Mouse (Mus musculus): ENCODE results near the gene Ramp1. TPM values are rescaled to one million over a fixed set of nuclear protein-coding genes. Genes with fewer than 3 reads are reported as not detected.
A peak's percentile ranks its signal among the peaks of the same experiment; 100 is the strongest.

Ramp1 gene
- total and polyA plus RNA-seq, 3 experiments = 4.5 to 20.2 (median 5.8) TPM

DNA sequence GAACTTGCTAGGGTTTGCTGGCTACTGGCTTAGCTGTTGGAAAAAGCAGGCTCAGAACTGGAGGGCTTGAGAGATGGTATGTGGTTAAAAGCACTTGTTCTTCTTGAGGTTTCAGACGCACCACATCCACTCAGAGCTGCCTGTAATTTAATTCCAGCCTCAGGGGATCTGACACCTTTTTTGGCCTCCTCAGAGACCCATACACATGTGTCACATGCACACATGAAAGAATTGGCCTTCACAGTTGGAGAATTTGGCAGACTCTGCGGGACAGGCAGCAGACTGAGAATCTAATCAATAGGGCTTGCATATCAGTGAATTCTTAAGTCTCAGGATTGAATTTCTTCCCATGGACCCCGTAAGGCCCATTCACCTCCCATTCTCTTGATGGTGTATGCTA lies 21.5 kb downstream of the Ramp1 start:
- Histone ChIP-seq H3K27me3 (ENCODE audit: control insufficient read depth, insufficient read depth, low read length) (no peaks in the 10 kb centered on the region), H3K4me1 (ENCODE audit: control insufficient read depth, insufficient read depth, low read length) (no peaks in the 10 kb centered on the region), H3K79me2 (replicated peaks; ENCODE audit: control insufficient read depth, insufficient read depth, low read length) (no peaks in the 10 kb centered on the region), H3K27ac (no peak overlapping the region), H3K9ac (ENCODE audit: low read depth, low read length) (no peak overlapping the region), H3K36me3 (ENCODE audit: control insufficient read depth, insufficient read depth, low read length) (no peaks in the 10 kb centered on the region), H3K4me3 (no peak overlapping the region)
- 50% methylated on average over 3 of the region's 3 CpGs for WGBS
- TF ChIP-seq EP300 (IDR thresholded peaks at IDR 0.05; ENCODE audit: insufficient read depth, low read depth, low read length) = no peak
- TF ChIP-seq POLR2A (IDR thresholded peaks at IDR 0.05; ENCODE audit: insufficient read depth, low read depth, low read length) = no peak
- TF ChIP-seq CTCF (IDR thresholded peaks at IDR 0.05) = no peak
- DNase-seq = no peak
- intact Hi-C loops (cut with DNase I) = no loop called here

DNA sequence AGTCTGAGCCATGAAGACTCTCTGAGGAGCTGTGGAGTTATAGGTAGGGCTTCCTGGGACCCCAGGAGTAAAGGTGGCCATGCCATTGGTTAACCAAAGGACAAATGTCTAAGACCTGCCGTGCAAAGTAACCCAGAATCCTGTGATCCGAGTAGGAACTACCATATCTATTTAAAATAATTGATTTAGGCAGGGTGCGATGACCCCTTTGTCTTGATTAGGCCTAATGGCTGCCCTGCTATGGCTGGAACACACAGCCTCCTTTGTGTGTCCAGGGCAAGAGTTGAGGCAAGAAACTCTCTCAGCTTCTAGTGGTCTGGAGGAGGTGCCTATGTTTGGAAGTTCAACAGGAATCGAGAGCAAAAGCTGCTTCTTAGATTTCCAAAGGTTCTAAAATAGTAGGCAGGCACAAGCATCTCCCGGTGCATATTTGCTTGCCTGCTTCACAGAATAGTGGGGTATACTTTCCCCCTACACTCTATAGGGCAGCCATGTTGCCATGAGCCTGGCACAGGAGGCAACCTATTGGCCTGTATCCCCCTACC lies 24.7 kb downstream of the Ramp1 start:
- intact Hi-C loops (cut with DNase I) = no loop called here
- Histone ChIP-seq H3K9ac (ENCODE audit: low read depth, low read length) (no peak overlapping the region), H3K4me3 (no peak overlapping the region), H3K4me1 (ENCODE audit: control insufficient read depth, insufficient read depth, low read length) (peaks cover 10% of the 10 kb centered on the region), H3K36me3 (ENCODE audit: control insufficient read depth, insufficient read depth, low read length) (no peaks in the 10 kb centered on the region), H3K27me3 (ENCODE audit: control insufficient read depth, insufficient read depth, low read length) (no peaks in the 10 kb centered on the region), H3K27ac (no peak overlapping the region), H3K79me2 (replicated peaks; ENCODE audit: control insufficient read depth, insufficient read depth, low read length) (no peaks in the 10 kb centered on the region)
- DNase-seq = no peak
- no peak for TF ChIP-seq CTCF (IDR thresholded peaks at IDR 0.05)
- no peak for TF ChIP-seq EP300 (IDR thresholded peaks at IDR 0.05; ENCODE audit: insufficient read depth, low read depth, low read length)
- no peak for TF ChIP-seq POLR2A (IDR thresholded peaks at IDR 0.05; ENCODE audit: insufficient read depth, low read depth, low read length)
- WGBS = 85% methylated on average over 5 of the region's 5 CpGs

DNA sequence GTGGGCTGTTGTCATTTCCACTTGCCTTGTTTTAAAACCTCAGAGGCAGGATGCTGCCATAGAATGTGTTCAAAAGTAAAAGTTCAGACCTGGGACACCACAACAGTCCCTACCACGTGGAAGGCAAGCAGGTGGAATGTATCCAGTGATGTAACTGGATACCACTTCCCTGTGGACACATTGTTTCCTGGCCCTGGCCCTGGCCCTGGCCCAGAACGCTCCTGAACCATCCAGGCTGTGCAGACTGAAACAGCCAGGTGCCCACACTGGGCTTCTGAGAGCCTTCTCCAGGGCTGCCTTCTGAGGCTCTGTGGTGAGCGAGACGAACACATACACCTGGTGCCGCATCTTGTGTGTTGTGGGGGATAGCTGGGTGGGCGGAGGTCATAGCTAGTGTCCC lies 26.0 kb downstream of the Ramp1 start:
- intact Hi-C loops (cut with DNase I) = no loop called here

DNA sequence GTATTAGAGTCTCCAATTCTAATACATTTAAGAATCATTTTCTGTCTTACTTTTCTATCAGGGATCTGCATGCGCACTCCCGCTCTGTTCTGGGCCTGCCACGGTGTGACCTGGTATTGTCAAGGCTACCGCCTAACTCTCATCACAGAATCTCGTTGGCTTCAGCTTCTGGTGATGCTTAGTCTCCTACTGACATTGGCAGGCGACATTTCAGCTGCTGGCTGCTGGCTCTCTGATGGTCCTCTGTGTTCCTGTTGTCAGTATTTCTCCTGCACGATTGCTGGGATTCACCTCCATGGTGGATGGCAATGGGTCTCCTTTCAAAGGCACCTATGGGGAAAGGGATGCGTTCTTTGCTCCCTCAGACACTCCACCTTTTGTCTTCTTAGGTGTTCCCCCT lies 26.7 kb downstream of the Ramp1 start:
- intact Hi-C loops (cut with DNase I) = no loop called here
- WGBS = 71% methylated on average over 8 of the region's 8 CpGs
- Histone ChIP-seq H3K4me3 (no peak overlapping the region), H3K4me1 (ENCODE audit: control insufficient read depth, insufficient read depth, low read length) (peaks cover 19% of the 10 kb centered on the region), H3K27ac (no peak overlapping the region), H3K27me3 (ENCODE audit: control insufficient read depth, insufficient read depth, low read length) (no peaks in the 10 kb centered on the region), H3K36me3 (ENCODE audit: control insufficient read depth, insufficient read depth, low read length) (no peaks in the 10 kb centered on the region), H3K79me2 (replicated peaks; ENCODE audit: control insufficient read depth, insufficient read depth, low read length) (no peaks in the 10 kb centered on the region), H3K9ac (ENCODE audit: low read depth, low read length) (no peak overlapping the region)
- TF ChIP-seq CTCF (IDR thresholded peaks at IDR 0.05) (no peak), POLR2A (IDR thresholded peaks at IDR 0.05; ENCODE audit: insufficient read depth, low read depth, low read length) (no peak), EP300 (IDR thresholded peaks at IDR 0.05; ENCODE audit: insufficient read depth, low read depth, low read length) (no peak)
- no peak for DNase-seq

More for the DNA sequence above, 26.0 kb downstream of the Ramp1 start:
- TF ChIP-seq POLR2A (IDR thresholded peaks at IDR 0.05; ENCODE audit: insufficient read depth, low read depth, low read length) (no peak), CTCF (IDR thresholded peaks at IDR 0.05) (no peak), EP300 (IDR thresholded peaks at IDR 0.05; ENCODE audit: insufficient read depth, low read depth, low read length) (no peak)
- Histone ChIP-seq H3K36me3 (ENCODE audit: control insufficient read depth, insufficient read depth, low read length) (no peaks in the 10 kb centered on the region), H3K9ac (ENCODE audit: low read depth, low read length) (no peak overlapping the region), H3K27me3 (ENCODE audit: control insufficient read depth, insufficient read depth, low read length) (no peaks in the 10 kb centered on the region), H3K4me1 (ENCODE audit: control insufficient read depth, insufficient read depth, low read length) (peaks cover 13% of the 10 kb centered on the region), H3K27ac (no peak overlapping the region), H3K4me3 (no peak overlapping the region), H3K79me2 (replicated peaks; ENCODE audit: control insufficient read depth, insufficient read depth, low read length) (no peaks in the 10 kb centered on the region)
- DNase-seq = no peak
- WGBS = 75% methylated on average over 6 of the region's 6 CpGs

DNA sequence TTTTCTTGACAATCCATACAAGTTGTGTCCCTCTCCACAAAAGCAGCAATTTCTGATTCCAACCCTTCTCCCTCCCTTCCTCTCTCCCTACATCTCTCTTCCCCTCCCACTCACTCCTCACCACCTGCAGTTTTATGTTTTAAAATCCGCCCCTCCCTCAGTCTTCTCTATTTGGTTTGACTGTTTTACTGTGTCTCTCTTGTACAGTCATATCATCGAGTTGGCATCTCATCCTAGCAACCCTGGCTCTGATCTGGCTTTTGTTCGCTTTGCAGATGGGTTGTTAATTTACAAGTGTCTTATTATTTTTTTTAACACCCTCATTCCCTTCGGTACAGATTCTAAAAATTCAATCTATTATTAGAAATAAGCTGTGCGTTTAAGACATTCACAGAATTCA lies 27.3 kb downstream of the Ramp1 start:
- intact Hi-C loops (cut with DNase I) = no loop called here
- no peak overlapping the region for H3K4me3 ChIP-seq
- DNase-seq = no peak
- H3K27ac ChIP-seq = no peak overlapping the region
- H3K36me3 ChIP-seq (ENCODE audit: control insufficient read depth, insufficient read depth, low read length) = no peaks in the 10 kb centered on the region
- H3K9ac ChIP-seq (ENCODE audit: low read depth, low read length) = no peak overlapping the region
- H3K4me1 ChIP-seq (ENCODE audit: control insufficient read depth, insufficient read depth, low read length) = peaks cover 23% of the 10 kb centered on the region
- no peaks in the 10 kb centered on the region for H3K27me3 ChIP-seq (ENCODE audit: control insufficient read depth, insufficient read depth, low read length)
- H3K79me2 ChIP-seq (replicated peaks; ENCODE audit: control insufficient read depth, insufficient read depth, low read length) = no peaks in the 10 kb centered on the region
- no peak for TF ChIP-seq POLR2A (IDR thresholded peaks at IDR 0.05; ENCODE audit: insufficient read depth, low read depth, low read length)
- no peak for TF ChIP-seq CTCF (IDR thresholded peaks at IDR 0.05)
- no peak for TF ChIP-seq EP300 (IDR thresholded peaks at IDR 0.05; ENCODE audit: insufficient read depth, low read depth, low read length)
- 52% methylated on average over 5 of the region's 5 CpGs for WGBS

DNA sequence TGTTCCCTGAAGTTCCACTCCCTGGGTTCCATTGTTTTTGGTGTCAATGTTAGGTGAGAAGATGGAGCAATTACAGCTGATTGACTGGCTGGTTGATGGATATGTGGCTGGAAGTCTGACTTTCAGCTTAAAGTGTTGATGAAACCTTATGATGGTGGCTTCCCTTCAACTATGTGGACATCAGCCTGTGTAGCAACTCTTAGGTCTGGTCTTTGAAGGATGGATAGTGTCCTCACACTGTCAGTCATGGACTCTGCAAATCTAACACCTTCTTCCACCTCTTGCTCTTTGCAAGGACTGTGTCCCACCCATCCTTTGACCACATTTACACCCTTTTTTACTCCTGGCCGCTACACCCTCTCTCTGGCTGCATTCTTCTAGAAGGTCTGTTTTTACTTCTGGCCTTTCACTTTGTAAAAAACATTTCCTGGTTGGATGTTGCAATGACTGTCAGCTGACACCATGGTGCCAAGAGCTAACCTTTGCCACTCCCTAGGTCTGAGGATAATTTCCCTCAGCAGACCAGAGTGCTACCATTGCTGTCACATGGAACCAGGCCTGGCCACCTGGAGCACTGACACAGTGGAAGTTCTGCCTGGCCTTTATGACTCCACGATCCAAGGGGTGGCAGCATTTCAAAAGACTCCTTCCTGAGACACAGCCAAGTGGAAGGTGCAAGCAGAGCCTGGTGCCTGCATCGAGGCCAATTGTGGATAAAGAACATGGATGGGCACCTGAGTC lies 27.9 kb downstream of the Ramp1 start:
- intact Hi-C loops (cut with DNase I) = no loop called here
- Histone ChIP-seq H3K27ac (no peak overlapping the region), H3K36me3 (ENCODE audit: control insufficient read depth, insufficient read depth, low read length) (no peaks in the 10 kb centered on the region), H3K9ac (ENCODE audit: low read depth, low read length) (no peak overlapping the region), H3K4me1 (ENCODE audit: control insufficient read depth, insufficient read depth, low read length) (peaks cover 23% of the 10 kb centered on the region), H3K79me2 (replicated peaks; ENCODE audit: control insufficient read depth, insufficient read depth, low read length) (no peaks in the 10 kb centered on the region), H3K4me3 (no peak overlapping the region), H3K27me3 (ENCODE audit: control insufficient read depth, insufficient read depth, low read length) (no peaks in the 10 kb centered on the region)
- no peak for TF ChIP-seq CTCF (IDR thresholded peaks at IDR 0.05)
- peak in 1 of 2 experiments; percentile 23 for DNase-seq
- WGBS = 46% methylated on average over 3 of the region's 3 CpGs

Data from heart, adult 2 months (tissue).